Mouse (Mus musculus): ENCODE results near the gene Med12l.
"Not testable (repeated sequence)": the region's sequence is repeated elsewhere in the genome, so short reads cannot be mapped to it uniquely, and the experiment has no call there.

The Med12l gene

GRCm38 (mm10) chr3:59022971-59023370, 17.3 kb downstream of the Med12l start:
- no peak for DNase-seq

- no peak for DNase-seq
These were observed 19.0 kb downstream of the Med12l start for GRCm38 (mm10) chr3:59024531-59025192.

DNA sequence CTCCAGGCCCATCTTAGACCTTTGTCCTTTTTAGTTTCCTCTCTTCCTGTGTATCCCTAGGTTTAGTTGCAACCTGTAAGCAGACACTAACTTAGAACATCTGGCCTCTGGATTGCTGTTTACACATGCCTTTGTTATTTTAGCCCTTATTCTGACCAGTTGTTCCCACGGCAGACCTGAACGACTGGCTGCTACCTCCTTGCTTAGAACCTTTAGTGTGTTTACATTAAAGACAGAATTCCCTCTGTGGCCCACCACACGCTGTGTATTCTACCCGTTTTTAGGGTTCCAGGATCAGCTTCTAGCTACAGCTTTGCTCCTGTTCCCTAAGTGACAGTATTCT, 19.5 kb downstream of the Med12l start:
- DNase-seq, result no peak

DNA sequence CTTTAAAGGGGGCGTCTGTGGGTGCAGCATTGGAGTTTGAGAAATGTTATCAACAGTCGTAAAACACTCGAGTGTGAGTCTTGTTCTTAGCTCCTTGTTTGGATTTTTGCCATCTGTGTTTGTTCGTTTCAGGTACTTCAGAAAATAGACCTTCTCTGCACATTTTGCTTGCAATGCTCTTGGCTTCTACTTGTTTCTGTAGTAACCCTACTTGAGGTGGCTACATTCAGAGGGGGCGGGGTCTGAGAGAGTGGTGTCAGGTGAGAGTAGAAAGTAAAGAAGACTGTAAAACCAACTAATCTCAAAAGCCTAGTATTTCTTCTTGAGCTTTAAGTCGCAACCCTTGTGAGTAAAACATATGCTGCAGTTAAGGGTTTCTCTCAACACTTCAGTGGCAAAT, 23.1 kb downstream of the Med12l start:
- no peak for DNase-seq

DNA sequence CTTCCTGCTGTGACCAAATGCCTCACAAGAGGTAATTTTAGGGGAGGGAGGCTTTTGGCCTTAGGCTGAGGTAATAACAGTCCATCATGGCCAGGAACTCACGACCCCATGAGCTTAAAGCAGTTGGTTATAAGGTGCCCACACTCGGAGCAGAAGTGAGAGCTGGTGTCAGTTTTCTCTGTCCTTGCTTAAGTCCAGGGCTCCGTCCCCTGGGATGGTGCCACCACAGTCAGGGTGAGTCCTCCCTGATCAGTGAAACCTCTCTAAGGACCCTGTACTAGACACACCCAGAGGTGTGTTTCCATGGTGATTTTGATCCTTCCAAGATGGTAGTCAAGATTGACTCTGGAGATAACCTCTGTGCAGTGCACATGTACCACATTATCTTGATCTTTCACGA, 25.4 kb downstream of the Med12l start:
- DNase-seq, result no peak

DNA sequence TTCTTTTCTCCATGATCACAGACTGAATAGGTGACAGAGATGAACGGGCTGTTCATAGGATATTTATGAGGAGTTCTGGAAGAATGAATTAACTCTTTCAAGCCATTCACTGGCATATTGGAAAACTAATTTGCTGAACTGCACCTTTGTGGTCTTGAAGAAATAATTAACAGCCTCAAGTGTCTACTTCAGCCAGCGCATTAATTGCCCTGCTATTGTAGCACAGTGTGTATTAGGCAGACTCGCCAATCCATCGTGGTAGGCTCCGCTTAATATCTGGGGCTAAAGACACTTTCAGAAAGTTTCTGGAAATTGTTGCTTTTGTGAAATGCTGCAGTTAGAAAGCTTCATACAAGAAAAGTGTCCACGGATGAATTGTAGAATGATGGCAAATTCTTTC, 35.9 kb downstream of the Med12l start:
- DNase-seq, result no peak

DNA sequence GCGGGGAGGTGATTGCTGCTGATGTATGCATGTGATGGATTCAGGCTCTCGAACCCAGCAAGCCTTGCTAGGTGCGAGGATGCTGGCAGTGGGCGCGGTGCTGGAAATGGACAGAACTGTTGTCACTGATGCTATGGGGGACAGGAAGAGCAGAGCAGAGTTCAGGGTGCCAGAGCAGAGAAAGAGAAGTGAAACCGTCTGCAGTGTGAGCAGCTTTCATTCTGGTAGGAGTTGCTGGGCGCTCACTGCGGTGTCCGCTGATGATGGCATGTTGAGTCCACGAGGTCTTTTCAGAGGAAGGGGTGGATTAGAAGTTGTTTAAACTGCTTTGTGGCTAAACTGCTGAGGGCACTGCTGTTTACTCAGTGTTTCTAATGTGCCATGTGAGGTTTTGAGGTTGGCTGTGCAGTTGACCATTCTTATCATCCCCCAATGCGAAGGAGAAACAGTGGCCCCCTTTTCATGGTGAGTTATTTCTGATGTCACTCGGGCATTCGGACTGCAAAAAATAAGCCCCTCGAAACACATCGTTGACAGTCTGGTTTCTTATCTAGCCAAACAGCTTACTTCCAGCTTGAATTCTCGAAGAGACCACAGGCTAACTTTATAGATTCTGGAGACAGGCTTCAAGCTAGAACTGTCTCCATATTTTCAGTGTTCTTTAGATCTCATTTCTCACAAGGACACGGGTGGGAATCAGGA, 49.4 kb downstream of the Med12l start:
- DNase-seq, result no peak

DNA sequence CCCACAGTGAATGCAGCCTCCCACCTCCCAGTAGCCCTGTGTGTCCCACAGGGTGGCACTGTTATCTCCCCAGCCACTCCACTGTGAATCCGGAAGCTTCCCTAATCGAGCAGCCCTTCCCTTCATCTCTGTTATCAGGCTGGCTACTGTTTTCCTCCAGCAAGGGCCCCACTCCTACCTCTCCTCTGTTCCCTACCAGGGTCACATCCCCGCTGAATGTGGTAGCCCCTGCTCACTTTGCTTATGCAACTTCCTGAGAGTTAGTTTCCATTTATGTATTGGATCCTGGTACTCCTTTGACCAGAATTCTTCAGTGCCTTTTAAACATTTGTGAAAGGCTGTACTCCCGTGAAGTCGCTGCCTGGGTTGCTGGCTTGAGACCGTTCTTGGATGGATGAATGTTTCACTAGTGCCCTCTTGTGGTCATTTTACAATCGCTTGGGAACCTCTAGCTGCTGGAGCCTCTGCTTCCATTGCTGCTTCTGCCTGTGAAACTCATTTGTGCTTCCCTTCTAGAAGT, 53.5 kb downstream of the Med12l start:
- peak; percentile 77 for DNase-seq

DNA sequence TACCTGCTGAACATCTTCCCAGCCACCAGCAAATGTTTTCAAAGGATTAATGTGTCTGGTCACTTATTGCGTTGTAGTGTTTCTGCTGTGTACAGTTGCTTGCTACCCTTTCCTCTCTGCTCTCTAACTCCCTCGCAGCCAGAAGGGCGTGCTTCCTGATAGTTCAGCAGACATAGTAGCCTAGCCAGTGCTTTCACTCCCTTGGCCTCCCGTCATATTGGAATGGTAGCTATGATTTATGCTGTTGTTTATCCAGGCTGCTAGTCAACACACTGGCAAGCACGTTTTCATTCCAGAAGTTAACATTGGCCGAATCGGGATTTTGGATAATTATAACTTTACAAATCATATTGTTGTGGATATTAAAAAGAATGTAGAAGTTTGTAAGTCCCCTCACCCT, 54.5 kb downstream of the Med12l start:
- peak; percentile 43 for DNase-seq

DNA sequence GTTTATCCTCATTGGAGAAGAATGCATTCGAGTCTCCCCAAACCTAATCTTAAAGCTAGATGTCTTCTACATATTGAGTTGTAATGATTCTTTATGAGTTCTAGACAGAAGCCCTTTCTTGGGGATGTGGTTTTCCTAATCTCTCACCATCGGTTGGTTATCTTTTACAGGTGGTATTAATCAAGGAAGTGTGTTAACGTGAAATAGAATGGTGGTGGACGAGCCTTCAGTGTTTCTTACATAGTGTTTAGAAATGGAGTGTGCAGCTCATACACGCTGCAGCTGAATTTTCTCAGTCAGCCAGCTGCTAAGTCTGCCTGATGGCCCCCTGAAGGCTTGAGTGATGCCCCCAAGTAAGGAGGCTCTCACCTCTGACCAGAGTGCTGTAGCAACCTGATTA, 56.5 kb downstream of the Med12l start:
- no peak for DNase-seq

GRCm38 (mm10) chr3:59063431-59063830, 57.8 kb downstream of the Med12l start:
- no peak for DNase-seq

GRCm38 (mm10) chr3:59065937-59066336, 60.3 kb downstream of the Med12l start:
- no peak for DNase-seq

GRCm38 (mm10) chr3:59066558-59067294, 61.1 kb downstream of the Med12l start:
- no peak for DNase-seq

- DNase-seq, result not testable (repeated sequence)
These were observed 63.4 kb downstream of the Med12l start for GRCm38 (mm10) chr3:59069071-59069470.

DNA sequence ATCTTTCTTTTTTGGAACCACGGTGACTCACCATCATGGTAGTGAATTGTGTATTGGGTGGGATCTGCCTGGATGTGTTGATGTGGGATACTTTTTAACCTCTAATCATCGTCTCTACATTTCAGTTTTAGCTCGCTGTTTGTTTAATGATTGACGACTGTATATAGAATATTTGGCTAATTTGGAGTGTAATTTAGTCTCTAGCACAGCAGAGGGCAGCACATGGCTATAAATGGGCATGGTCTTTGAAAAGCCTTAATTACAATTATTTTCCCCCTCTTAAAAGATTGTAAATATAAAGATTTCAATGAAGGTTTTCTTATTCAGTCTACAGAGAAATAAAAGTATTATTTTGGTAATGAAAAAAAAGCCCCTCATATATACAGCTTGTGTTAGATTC, 71.7 kb downstream of the Med12l start:
- peak; percentile 14 for DNase-seq

- DNase-seq, result no peak
These were observed 73.0 kb downstream of the Med12l start for GRCm38 (mm10) chr3:59078585-59078984.

DNA sequence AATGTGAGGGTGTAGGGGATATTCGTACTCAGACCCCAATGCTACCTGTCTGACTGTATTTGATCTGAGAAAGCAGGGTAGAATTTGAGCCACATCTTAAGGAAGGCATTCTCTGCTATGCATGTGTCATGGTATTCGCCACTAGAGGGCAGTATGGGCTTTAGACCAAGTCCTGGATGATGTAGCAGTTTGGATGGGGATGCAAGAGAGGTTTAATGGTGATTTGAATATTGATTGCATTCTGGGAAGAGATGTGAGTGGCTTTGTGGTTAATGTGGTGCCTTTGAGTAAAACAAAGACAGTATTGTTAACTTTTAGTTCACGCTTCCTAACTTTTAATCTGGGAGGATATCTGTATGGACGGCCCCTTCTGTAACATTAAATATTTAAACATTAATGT, 73.7 kb downstream of the Med12l start:
- peak; percentile 38 for DNase-seq

DNA sequence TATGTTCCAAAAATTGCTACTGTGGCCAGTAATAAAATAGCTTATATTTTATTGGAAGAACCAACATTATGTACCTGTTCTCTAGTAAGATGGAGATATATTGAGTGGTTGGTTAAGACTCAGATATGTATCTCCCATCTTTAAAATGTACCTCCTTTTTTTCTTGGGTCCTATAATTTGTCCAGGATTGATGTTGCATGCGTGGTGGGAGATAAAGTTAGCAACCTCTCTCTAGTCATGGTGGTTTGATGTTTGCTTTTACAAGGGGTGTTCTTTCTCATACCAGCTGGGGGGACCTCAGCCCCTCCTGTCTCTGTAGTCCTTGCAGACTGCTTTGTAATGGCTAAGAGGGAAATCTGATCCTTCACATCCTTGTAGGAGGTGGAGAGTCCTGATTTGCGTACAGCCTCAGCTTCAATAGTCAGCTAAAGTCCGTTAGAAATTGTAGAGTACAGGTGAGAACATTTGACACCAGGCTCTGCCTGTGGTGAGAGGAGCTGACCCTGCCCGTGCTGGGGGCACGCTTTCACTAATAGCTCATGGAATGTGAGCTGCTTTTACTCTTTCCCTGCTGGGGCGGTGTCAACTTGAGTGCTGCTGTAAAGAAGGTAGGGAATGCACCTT, 74.8 kb downstream of the Med12l start:
- no peak for DNase-seq

DNA sequence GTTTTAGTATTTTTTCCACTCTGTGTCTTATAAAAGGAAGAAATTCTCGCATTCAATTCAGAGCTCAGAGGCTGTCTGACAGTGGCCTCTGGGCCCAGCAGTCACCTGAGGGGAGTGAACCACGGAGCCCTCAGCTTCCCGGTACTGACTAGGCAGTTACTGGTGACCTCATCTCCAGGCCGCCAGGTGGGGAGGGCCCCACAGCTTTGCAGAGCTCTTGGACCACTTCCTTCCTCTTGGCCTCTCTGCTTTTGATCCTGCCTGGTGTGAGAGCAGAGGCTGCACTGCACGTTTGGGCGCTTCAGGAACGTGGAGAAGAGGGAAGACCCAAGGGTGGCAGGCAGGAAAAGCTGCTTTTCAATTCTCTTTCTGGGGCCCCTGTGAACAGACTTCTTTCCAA, 75.3 kb downstream of the Med12l start:
- no peak for DNase-seq

- DNase-seq, result no peak
These were observed 87.1 kb downstream of the Med12l start for GRCm38 (mm10) chr3:59092702-59093101.

DNA sequence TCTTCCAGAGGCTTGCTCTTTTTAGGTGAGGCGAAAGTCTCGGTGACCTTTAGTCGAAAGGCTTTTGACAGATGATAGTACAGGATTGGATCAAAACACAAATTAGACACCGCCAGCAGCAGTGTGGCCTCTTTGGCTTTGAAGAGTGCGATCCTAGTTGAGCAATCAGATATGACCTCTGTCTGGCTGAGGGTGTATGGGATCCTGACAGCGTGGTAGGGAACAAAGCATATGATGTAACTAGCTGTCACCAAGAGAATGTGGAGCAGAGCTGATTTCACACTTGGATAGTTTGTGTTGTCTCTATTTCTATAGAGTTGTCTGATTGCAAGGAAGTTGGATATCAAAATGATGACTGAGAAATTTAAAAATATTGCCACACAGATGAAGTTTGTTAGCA, 91.8 kb downstream of the Med12l start:
- no peak for DNase-seq

- DNase-seq, result no peak
These were observed 92.9 kb downstream of the Med12l start for GRCm38 (mm10) chr3:59098540-59098939.

DNA sequence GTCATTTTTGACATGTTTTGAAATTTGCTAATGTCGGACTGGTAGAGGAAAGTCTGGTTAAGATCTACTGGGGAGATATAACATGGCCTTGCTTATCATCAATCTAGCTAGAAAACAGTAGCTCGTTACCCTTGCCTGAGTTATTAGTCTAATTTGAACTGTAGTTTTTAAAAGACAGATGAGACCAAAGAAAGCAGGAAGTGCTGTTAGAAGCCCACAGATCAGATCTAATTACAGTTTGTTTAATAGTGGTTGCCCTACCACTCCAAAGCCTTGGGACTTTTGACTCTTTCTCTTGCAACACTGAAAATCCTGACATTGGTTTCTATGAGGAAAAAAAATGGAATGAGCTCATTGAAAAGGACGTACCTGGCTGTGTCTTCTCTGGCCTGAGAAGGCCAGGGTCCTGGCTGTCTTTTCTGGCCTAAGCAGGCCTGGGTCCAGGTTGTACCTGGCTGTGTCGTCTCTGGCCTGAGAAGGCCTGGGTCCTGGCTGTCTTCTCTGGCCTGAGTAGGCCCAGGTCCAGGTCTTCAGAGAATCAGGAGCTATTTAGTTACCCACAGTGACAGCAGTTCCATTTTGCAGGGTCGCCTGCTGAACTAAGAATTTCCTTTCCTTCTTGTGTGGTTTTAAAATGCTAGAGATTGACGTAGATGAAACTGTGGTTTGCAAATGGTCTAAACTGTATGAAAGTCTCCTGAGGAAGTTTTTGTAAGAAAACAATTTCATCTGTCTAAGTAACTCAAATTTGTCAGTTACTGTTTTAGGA, 95.8 kb downstream of the Med12l start, which contains the start of gene Gpr171:
Gene Gpr171 (minus strand): TSS at position 604 of the 769 bp plus-strand sequence.
- DNase-seq, result no peak

All from kidney, postnatal 14 days (tissue).